Mouse (Mus musculus) CH12.LX (cell line): ENCODE results near the gene Hap1. TPM values are rescaled to one million over a fixed set of nuclear protein-coding genes. Genes with fewer than 3 reads are reported as not detected.

Experiments
- DNase-seq: peaks from one replicate; pipeline ENCODE4 v3.0.0-alpha.2; 2013; ENCODE audit errors: extremely low read depth
- H3K27ac ChIP-seq: 2 replicates; pipeline ENCODE4 v1.5.1; 2012; ENCODE audit warnings: low read depth, mild to moderate bottlenecking, control low read depth, moderate library complexity; ENCODE audit not compliant: insufficient read depth
- H3K27me3 ChIP-seq: replicated peaks from 2 replicates; pipeline ENCODE3; 2012; ENCODE audit warnings: inconsistent platforms
- H3K36me3 ChIP-seq, 2 experiments: replicated peaks in 1 of 2; 2 replicates each; pipeline versions ENCODE3 to v1.6.1; 2012; ENCODE audit warnings: inconsistent platforms in 1 of 2, low read length in 1 of 2, mild to moderate bottlenecking in 1 of 2, mixed read lengths in 1 of 2, moderate library complexity in 1 of 2; ENCODE audit not compliant: control insufficient read depth in 1 of 2, insufficient read depth in 1 of 2
- H3K4me1 ChIP-seq, 2 experiments: 2 replicates each; pipeline ENCODE4 v1.6.1; 2012; ENCODE audit warnings: inconsistent platforms in 1 of 2, moderate library complexity in 1 of 2; ENCODE audit not compliant: insufficient read depth in 2 of 2, control insufficient read depth in 1 of 2
- H3K4me2 ChIP-seq: 2 replicates; pipeline ENCODE4 v1.6.1; 2012; ENCODE audit warnings: low read depth, mild to moderate bottlenecking, control low read depth; ENCODE audit not compliant: poor library complexity, insufficient read depth, severe bottlenecking
- H3K4me3 ChIP-seq, 3 experiments: fragments of 150-350 bp in 1 of 3; sonication (generic) in 1 of 3; replicated peaks in 1 of 3; 2 replicates each; pipeline versions ENCODE3 to v1.5.1; 2011 to 2012; ENCODE audit warnings: low read depth in 2 of 3, low read length in 2 of 3, mild to moderate bottlenecking in 2 of 3, moderate library complexity in 2 of 3, control low read depth in 1 of 3, improper control_type of control experiment in 1 of 3, inconsistent platforms in 1 of 3, mixed read lengths in 1 of 3; ENCODE audit not compliant: poor library complexity in 1 of 3
- H3K79me2 ChIP-seq: replicated peaks from 2 replicates; pipeline ENCODE4 v1.6.1; 2012; ENCODE audit warnings: mild to moderate bottlenecking, moderate library complexity; ENCODE audit not compliant: control insufficient read depth, poor library complexity, insufficient read depth, severe bottlenecking; ENCODE audit errors: extremely low read depth
- H3K9ac ChIP-seq: 2 replicates; pipeline ENCODE4 v1.6.1; 2012; ENCODE audit warnings: low read depth, mild to moderate bottlenecking, control low read depth, moderate library complexity; ENCODE audit not compliant: insufficient read depth
- H3K9me3 ChIP-seq: replicated peaks from 2 replicates; pipeline ENCODE3; 2012; ENCODE audit warnings: low read length, inconsistent platforms, mixed read lengths
- CHD1 ChIP-seq: IDR thresholded peaks from 2 replicates; pipeline ENCODE4 v1.6.1; 2012; ENCODE audit warnings: low read depth, low read length, improper control_type of control experiment, inconsistent platforms
- CTCF ChIP-seq, 2 experiments: IDR thresholded peaks in 1 of 2; conservative IDR thresholded peaks in 1 of 2; 2 replicates each; pipeline ENCODE4 v1.5.1; 2011 to 2012; ENCODE audit warnings: low read depth in 2 of 2, low read length in 2 of 2, improper control_type of control experiment in 1 of 2, inconsistent platforms in 1 of 2, mild to moderate bottlenecking in 1 of 2, moderate library complexity in 1 of 2
- E2F4 ChIP-seq: IDR thresholded peaks from 2 replicates; pipeline ENCODE4 v1.6.1; 2011; ENCODE audit warnings: low read depth, low read length, improper control_type of control experiment; ENCODE audit not compliant: insufficient replicate concordance
- ELF1 ChIP-seq: IDR thresholded peaks from 2 replicates; pipeline ENCODE4 v1.6.1; 2014; ENCODE audit warnings: low read depth, mild to moderate bottlenecking, inconsistent platforms, low read length, improper control_type of control experiment
- ETS1 ChIP-seq: conservative IDR thresholded peaks from 2 replicates; pipeline ENCODE4 v1.6.1; 2012; ENCODE audit warnings: low read depth, mild to moderate bottlenecking, inconsistent platforms, low read length, improper control_type of control experiment, moderate library complexity
- GABPA ChIP-seq: IDR thresholded peaks from 2 replicates; pipeline ENCODE4 v1.6.1; 2012; ENCODE audit warnings: low read depth, low read length, improper control_type of control experiment, inconsistent platforms; ENCODE audit not compliant: insufficient replicate concordance
- HCFC1 ChIP-seq: IDR thresholded peaks from 2 replicates; pipeline ENCODE4 v1.6.1; 2012; ENCODE audit warnings: low read depth, mild to moderate bottlenecking, inconsistent platforms, low read length, improper control_type of control experiment
- IRF4 ChIP-seq: IDR thresholded peaks from 2 replicates; pipeline ENCODE4 v1.6.1; 2014; ENCODE audit warnings: low read depth, mild to moderate bottlenecking, inconsistent platforms, low read length, improper control_type of control experiment
- JUN ChIP-seq: IDR thresholded peaks from 2 replicates; pipeline ENCODE4 v1.6.1; 2011; ENCODE audit warnings: low read depth, mild to moderate bottlenecking, low read length, improper control_type of control experiment, moderate library complexity; ENCODE audit not compliant: insufficient read depth
- JUND ChIP-seq: conservative IDR thresholded peaks from 2 replicates; pipeline ENCODE4 v1.6.1; 2011; ENCODE audit warnings: low read depth, low read length, improper control_type of control experiment
- MAFK ChIP-seq: IDR thresholded peaks from 2 replicates; pipeline ENCODE4 v1.6.1; 2011; ENCODE audit warnings: low read length, improper control_type of control experiment; ENCODE audit not compliant: insufficient replicate concordance
- MAZ ChIP-seq: IDR thresholded peaks from 2 replicates; pipeline ENCODE4 v1.6.1; 2012; ENCODE audit warnings: low read depth, mild to moderate bottlenecking, inconsistent platforms, low read length, improper control_type of control experiment, moderate library complexity
- MEF2A ChIP-seq: IDR thresholded peaks from 2 replicates; pipeline ENCODE4 v1.6.1; 2014; ENCODE audit warnings: low read depth, mild to moderate bottlenecking, inconsistent platforms, low read length, improper control_type of control experiment, borderline replicate concordance
- MXI1 ChIP-seq: IDR thresholded peaks from 2 replicates; pipeline ENCODE4 v1.6.1; 2011; ENCODE audit warnings: mild to moderate bottlenecking, low read depth, low read length, improper control_type of control experiment
- MYC ChIP-seq: IDR thresholded peaks from 2 replicates; pipeline ENCODE4 v1.6.1; 2011; ENCODE audit warnings: low read depth, mild to moderate bottlenecking, improper control_type of control experiment, low read length
- NRF1 ChIP-seq: IDR thresholded peaks from 2 replicates; pipeline ENCODE4 v1.6.1; 2014; ENCODE audit warnings: low read depth, mild to moderate bottlenecking, inconsistent platforms, low read length, improper control_type of control experiment, moderate library complexity
- PAX5 ChIP-seq: IDR thresholded peaks from 2 replicates; pipeline ENCODE4 v1.6.1; 2012; ENCODE audit warnings: low read length, inconsistent platforms, mixed read lengths
- POLR2AphosphoS2 ChIP-seq: IDR thresholded peaks from 2 replicates; pipeline ENCODE4 v1.6.1; 2011; ENCODE audit warnings: low read depth, low read length, improper control_type of control experiment
- RAD21 ChIP-seq: IDR thresholded peaks from 2 replicates; pipeline ENCODE4 v1.6.1; 2011; ENCODE audit warnings: low read depth, mild to moderate bottlenecking, low read length, improper control_type of control experiment, moderate library complexity
- RCOR1 ChIP-seq: conservative IDR thresholded peaks from 2 replicates; pipeline ENCODE4 v1.6.1; 2012; ENCODE audit warnings: low read depth, mild to moderate bottlenecking, inconsistent platforms, low read length, improper control_type of control experiment
- SIN3A ChIP-seq: IDR thresholded peaks from 2 replicates; pipeline ENCODE4 v1.6.1; 2012; ENCODE audit warnings: low read length, improper control_type of control experiment, inconsistent platforms
- SMC3 ChIP-seq: IDR thresholded peaks from 2 replicates; pipeline ENCODE4 v1.6.1; 2011; ENCODE audit warnings: low read depth, low read length, improper control_type of control experiment
- TBP ChIP-seq: conservative IDR thresholded peaks from 2 replicates; pipeline ENCODE4 v1.6.1; 2011; ENCODE audit warnings: low read depth, low read length, improper control_type of control experiment
- UBTF ChIP-seq: IDR thresholded peaks from 2 replicates; pipeline ENCODE4 v1.6.1; 2012; ENCODE audit warnings: low read depth, mild to moderate bottlenecking, inconsistent platforms, low read length, improper control_type of control experiment, moderate library complexity
- USF1 ChIP-seq: IDR thresholded peaks from 2 replicates; pipeline ENCODE4 v1.6.1; 2014; ENCODE audit warnings: low read depth, mild to moderate bottlenecking, inconsistent platforms, low read length, improper control_type of control experiment
- USF2 ChIP-seq: conservative IDR thresholded peaks from 2 replicates; pipeline ENCODE4 v1.6.1; 2011; ENCODE audit warnings: low read depth, low read length, improper control_type of control experiment
- ZC3H11A ChIP-seq: IDR thresholded peaks from 2 replicates; pipeline ENCODE4 v1.6.1; 2012; ENCODE audit warnings: low read depth, mild to moderate bottlenecking, inconsistent platforms, low read length, improper control_type of control experiment
- ZKSCAN1 ChIP-seq: IDR thresholded peaks from 2 replicates; pipeline ENCODE4 v1.6.1; 2012; ENCODE audit warnings: low read depth, inconsistent platforms, low read length, improper control_type of control experiment, borderline replicate concordance
- ZMIZ1 ChIP-seq: IDR thresholded peaks from 2 replicates; pipeline ENCODE4 v1.6.1; 2012; ENCODE audit warnings: low read depth, mild to moderate bottlenecking, inconsistent platforms, low read length, improper control_type of control experiment
- ZNF384 ChIP-seq: IDR thresholded peaks from 2 replicates; pipeline ENCODE4 v1.6.1; 2012; ENCODE audit warnings: low read depth, low read length, improper control_type of control experiment, inconsistent platforms
- dilution Hi-C: fragments of 300-500 bp; cut with MboI; formaldehyde crosslinking; loops from 2 replicates; pipeline ENCODE4 v1.14.3; 2020; ENCODE audit warnings: low sequenced_read_pairs; ENCODE audit not compliant: extremely low pct_unique_long_range_greater_than_20kb, extremely low pct_ligation_motif_present
- in situ Hi-C: fragments of 300-500 bp; cut with MboI; formaldehyde crosslinking; loops from 3 replicates; pipeline ENCODE4 v1.14.3; 2019; ENCODE audit warnings: low sequenced_read_pairs, low pct_ligation_motif_present, low pct_unique_long_range_greater_than_20kb, mixed read lengths
- polyA plus RNA-seq: library from polyadenylated mRNA; unstranded; fragments of >175 nt; gene quantifications from 2 replicates; pipeline ENCODE4 v1.2.1, GENCODE M21; 2012; ENCODE audit warnings: low read depth; ENCODE audit not compliant: insufficient read length
- total RNA-seq, 2 experiments: library from RNA; depleted of rRNA; stranded (reverse); fragments of 300-350 nt in 1 of 2; fragments of >200 nt in 1 of 2; gene quantifications; 2 replicates each; pipeline ENCODE4 v1.2.3; 2012 to 2014

The Hap1 gene
- total and polyA plus RNA-seq, 3 experiments, result 0.34 TPM; not detected in 2

DNA sequence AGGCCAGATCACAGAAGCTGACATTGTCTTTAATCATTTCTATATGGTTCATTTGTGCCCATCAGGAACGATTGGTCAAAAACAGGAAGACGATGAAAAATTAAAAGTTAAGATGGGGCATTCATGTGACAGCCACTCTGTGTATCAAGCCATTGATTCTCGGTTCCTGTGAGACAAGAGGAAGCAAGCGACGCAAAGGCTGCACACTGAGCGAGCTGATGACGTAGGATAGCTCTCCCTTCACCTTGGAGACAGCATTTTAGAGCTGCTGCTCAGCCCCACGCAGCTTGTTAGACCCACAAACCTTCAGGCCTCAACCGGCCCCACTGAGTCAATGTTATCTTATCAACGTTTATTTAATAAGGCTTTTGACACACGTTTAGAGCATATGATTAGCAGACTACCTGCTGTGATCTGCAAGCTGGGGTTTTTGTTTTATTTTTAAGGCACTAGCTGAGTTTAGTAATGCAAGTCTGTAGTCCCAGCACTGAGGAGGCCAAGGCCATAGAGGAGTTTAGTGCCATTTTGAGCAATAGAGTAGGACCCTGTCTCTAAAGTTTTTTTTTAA lies 30.8 kb downstream of the Hap1 start:
- no peak for TF ChIP-seq MXI1
- no peak for TF ChIP-seq GABPA
- TF ChIP-seq CHD1, result no peak
- no peak for TF ChIP-seq ZKSCAN1
- TF ChIP-seq RAD21, result no peak
- TF ChIP-seq USF2, result no peak
- TF ChIP-seq RCOR1, result no peak
- TF ChIP-seq JUND, result no peak
- no peak for TF ChIP-seq MEF2A
- no peak for TF ChIP-seq ETS1
- no peak for TF ChIP-seq TBP
- no peak for TF ChIP-seq MYC
- H3K4me1 ChIP-seq, result peaks cover under 1 to 15% of the 10 kb centered on the region in 2 experiments; a peak in 3 of 4 replicates
- H3K36me3 ChIP-seq, result peaks cover 20 to 23% of the 10 kb centered on the region in 2 experiments
- H3K27me3 ChIP-seq, result peaks cover under 1% of the 10 kb centered on the region
- H3K79me2 ChIP-seq, result peaks cover 19% of the 10 kb centered on the region
- dilution Hi-C loops, result no loop called here
- H3K9me3 ChIP-seq, result no peaks in the 10 kb centered on the region
- H3K4me3 ChIP-seq, result no peak overlapping the region
- no peak for DNase-seq
- H3K27ac ChIP-seq, result no peak overlapping the region
- in situ Hi-C loops, result no loop called here
- no peak overlapping the region for H3K4me2 ChIP-seq
- no peak overlapping the region for H3K9ac ChIP-seq

DNA sequence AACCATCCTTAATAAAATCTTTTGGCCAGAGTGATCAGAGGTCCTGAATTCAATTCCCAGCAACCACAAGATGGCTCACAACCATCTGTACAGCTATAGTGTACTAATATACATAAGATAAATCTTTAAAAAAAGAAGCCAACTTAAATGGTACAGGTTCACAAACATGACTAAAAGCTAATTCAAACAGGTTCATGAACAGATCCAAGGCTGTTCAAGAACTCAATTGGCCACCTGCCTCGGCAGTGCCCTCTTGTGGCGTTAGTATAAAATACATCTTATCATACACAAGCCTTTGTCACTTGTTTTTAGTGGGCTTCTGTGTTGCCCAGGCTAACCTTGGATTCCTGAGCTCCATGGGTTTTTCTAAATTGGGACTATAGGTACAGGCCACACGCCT lies 32.4 kb downstream of the Hap1 start:
- dilution Hi-C loops, result no loop called here
- H3K4me2 ChIP-seq, result no peak overlapping the region
- H3K79me2 ChIP-seq, result peaks cover 19% of the 10 kb centered on the region
- peaks cover 2 to 19% of the 10 kb centered on the region in 2 experiments; a peak in 2 of 4 replicates for H3K4me1 ChIP-seq
- no peak overlapping the region for H3K27ac ChIP-seq
- in situ Hi-C loops, result no loop called here
- peaks cover 20 to 23% of the 10 kb centered on the region in 2 experiments for H3K36me3 ChIP-seq
- peak; percentile 92 for DNase-seq
- H3K4me3 ChIP-seq, result no peak overlapping the region
- H3K9ac ChIP-seq, result no peak overlapping the region
- H3K27me3 ChIP-seq, result no peaks in the 10 kb centered on the region
- H3K9me3 ChIP-seq, result no peaks in the 10 kb centered on the region
- TF ChIP-seq ZNF384 (0 out of 2 replicates have a peak, but pooled peaks have one; percentile 17), USF2 (no peak), UBTF (no peak), MAZ (no peak), SMC3 (peak; percentile 42), PAX5 (no peak), MXI1 (no peak), MAFK (no peak), POLR2AphosphoS2 (no peak; the same call in 1 of the 2 replicates), IRF4 (no peak), USF1 (no peak), NRF1 (no peak), JUND (peak; percentile 50; the same call in 1 of the 2 replicates), GABPA (no peak), E2F4 (no peak), ZC3H11A (no peak), ELF1 (no peak), HCFC1 (no peak), ZMIZ1 (peak; percentile 66; the same call in 1 of the 2 replicates), MEF2A (0 out of 2 replicates have a peak, but pooled peaks have one; percentile 47), ZKSCAN1 (no peak), CHD1 (no peak), SIN3A (no peak), CTCF (conservative IDR thresholded peaks at IDR 0.05 in 1 of 2, IDR thresholded peaks at IDR 0.05 in 1 of 2; ENCODE audit: low read depth in 2 of 2, low read length in 2 of 2) (peak; percentile 78 to 83), JUN (0 out of 2 replicates have a peak, but pooled peaks have one; percentile 10), TBP (no peak)
